Mouse (Mus musculus) liver, postnatal 0 days (tissue): ENCODE data around the gene Rilp.

Experiments used
- CTCF ChIP-seq: sonication (generic); IDR thresholded peaks from 2 replicates; pipeline ENCODE4 v1.5.1; 2016; ENCODE audit warnings: antibody characterized with exemption, low read depth
- EP300 ChIP-seq: IDR thresholded peaks from 2 replicates; pipeline ENCODE4 v1.6.1; 2016; ENCODE audit warnings: antibody characterized with exemption, low read depth, mild to moderate bottlenecking

DNA sequence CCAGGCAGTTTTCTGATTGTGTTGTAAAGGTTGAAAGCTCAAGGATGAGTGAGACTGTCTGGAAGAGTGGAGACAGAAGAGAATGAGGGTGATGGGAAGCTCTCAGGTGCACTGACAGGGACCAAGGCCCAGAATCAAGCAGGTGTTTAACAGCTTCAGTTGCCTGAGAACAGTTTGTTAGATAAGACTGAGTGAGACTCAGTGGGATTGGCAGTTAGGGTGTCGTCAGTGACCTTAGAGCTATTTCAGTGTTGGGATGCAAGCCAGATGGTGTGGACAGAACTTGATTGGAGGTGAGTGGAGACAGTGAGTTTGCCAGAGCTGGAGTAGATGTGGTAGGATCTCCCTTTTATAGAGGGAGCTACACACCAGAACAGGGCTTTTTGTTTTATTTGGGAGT, 11.8 kb upstream of the Rilp start:
- no peak for TF ChIP-seq CTCF
- no peak for TF ChIP-seq EP300
